Mouse (Mus musculus) G1E (cell line): ENCODE results near the gene Cyp1a2. TPM values are rescaled to one million over a fixed set of nuclear protein-coding genes. Genes with fewer than 3 reads are reported as not detected.

Experiments
- ATAC-seq: 2 replicates; pipeline ENCODE4 v1.8.0; 2016; ENCODE audit warnings: mild to moderate bottlenecking; ENCODE audit not compliant: insufficient number of reproducible peaks, poor library complexity, low FRiP score, severe bottlenecking; ENCODE audit errors: extremely low read depth
- DNase-seq: peaks from one replicate; pipeline ENCODE4 v3.0.0; 2012; ENCODE audit warnings: low spot score
- H3K27me3 ChIP-seq: 2 replicates; pipeline ENCODE4 v1.6.1; 2012; ENCODE audit warnings: mild to moderate bottlenecking, low read length, inconsistent platforms; ENCODE audit not compliant: insufficient read depth
- H3K36me3 ChIP-seq: replicated peaks from 2 replicates; pipeline ENCODE3; 2012; ENCODE audit warnings: mild to moderate bottlenecking, inconsistent platforms
- H3K4me1 ChIP-seq: 2 replicates; pipeline ENCODE4 v1.6.1; 2012; ENCODE audit warnings: low read depth, low read length, inconsistent platforms, mixed read lengths; ENCODE audit not compliant: insufficient read depth
- H3K4me3 ChIP-seq: 2 replicates; pipeline ENCODE4 v1.5.1; 2012; ENCODE audit warnings: low read depth, mild to moderate bottlenecking, inconsistent platforms, low read length, moderate library complexity, mixed read lengths
- H3K9me3 ChIP-seq: replicated peaks from 2 replicates; pipeline ENCODE4 v1.6.1; 2012; ENCODE audit warnings: inconsistent platforms
- CTCF ChIP-seq: IDR thresholded peaks from 2 replicates; pipeline ENCODE4 v1.5.1; 2012; ENCODE audit warnings: low read depth, low read length, inconsistent platforms, mixed read lengths
- GATA1 ChIP-seq: IDR thresholded peaks from 2 replicates; pipeline ENCODE4 v1.6.1; 2012; ENCODE audit warnings: borderline replicate concordance, low read length, inconsistent platforms, mixed read lengths
- GATA2 ChIP-seq: IDR thresholded peaks from 2 replicates; pipeline ENCODE4 v1.6.1; 2012; ENCODE audit warnings: low read depth, low read length, inconsistent platforms, borderline replicate concordance
- POLR2AphosphoS5 ChIP-seq: IDR thresholded peaks from 2 replicates; pipeline ENCODE4 v1.6.1; 2012; ENCODE audit warnings: low read depth, low read length, inconsistent platforms; ENCODE audit not compliant: insufficient replicate concordance
- TAL1 ChIP-seq: conservative IDR thresholded peaks from 2 replicates; pipeline ENCODE4 v1.6.1; 2012; ENCODE audit warnings: low read depth, low read length, inconsistent platforms, mixed read lengths
- polyA plus RNA-seq: library from polyadenylated mRNA; stranded (reverse); fragments of >175 nt; gene quantifications from 2 replicates; pipeline ENCODE4 v1.2.3, GENCODE M21; 2012
- total RNA-seq, 2 experiments: library from RNA; stranded (forward) in 1 of 2; stranded (reverse) in 1 of 2; fragments of 200-1000 nt in 1 of 2; fragments of >200 nt in 1 of 2; fragmentation: Nextera tagmentation in 1 of 2; gene quantifications; 2 replicates each; pipeline ENCODE4 v1.2.3; 2014 to 2017

The Cyp1a2 gene
- total and polyA plus RNA-seq, 3 experiments = not detected

DNA sequence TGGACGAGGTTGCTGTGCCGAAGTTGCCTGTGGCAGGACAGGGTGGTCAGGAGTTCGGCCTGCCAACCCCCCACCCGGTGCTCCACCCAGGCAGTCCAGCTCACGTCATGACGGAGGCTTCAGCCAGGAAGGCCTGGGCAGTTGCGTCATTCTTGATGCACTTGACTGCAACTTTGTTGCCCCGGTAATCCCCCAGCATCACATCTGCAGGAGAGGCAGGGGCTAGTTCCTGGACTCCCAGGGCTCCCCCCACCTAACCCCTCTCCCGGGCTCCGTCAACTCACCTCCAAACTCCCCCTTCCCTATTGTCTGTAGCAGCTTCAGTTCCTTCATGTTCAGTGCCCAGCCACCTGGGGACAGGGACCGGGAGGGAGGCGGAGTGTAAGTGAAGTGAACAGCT is 54.8 kb downstream of the Cyp1a2 start:
- H3K36me3 ChIP-seq = peaks cover 100% of the 10 kb centered on the region
- H3K4me3 ChIP-seq = no peak overlapping the region
- DNase-seq (no peak), ATAC-seq (no peak)
- H3K4me1 ChIP-seq = peaks cover 67% of the 10 kb centered on the region
- H3K27me3 ChIP-seq = no peaks in the 10 kb centered on the region
- TF ChIP-seq GATA1 = no peak
- TF ChIP-seq POLR2AphosphoS5 = no peak
- no peak for TF ChIP-seq CTCF
- TF ChIP-seq GATA2 = no peak
- TF ChIP-seq TAL1 = no peak
- no peaks in the 10 kb centered on the region for H3K9me3 ChIP-seq

DNA sequence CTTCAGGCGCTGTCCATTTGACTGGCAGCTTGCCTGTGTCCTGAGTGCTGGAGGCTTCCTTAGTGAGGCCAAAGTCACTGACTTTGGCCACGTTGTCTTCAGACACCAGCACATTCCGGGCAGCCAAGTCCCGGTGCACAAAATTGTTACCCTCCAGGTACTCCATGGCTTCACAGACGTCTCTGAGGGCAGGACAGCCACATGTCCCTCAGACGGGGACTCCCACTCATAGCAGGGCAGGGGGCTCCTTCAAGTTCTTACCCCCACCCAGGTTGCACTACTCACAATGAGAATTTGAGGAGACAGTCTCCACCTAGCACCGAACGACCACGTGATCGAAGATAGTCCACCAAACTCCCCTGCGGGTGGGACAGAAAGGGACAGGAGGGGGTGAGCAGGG is 55.6 kb downstream of the Cyp1a2 start:
- H3K9me3 ChIP-seq = no peaks in the 10 kb centered on the region
- ATAC-seq (no peak), DNase-seq (no peak)
- peaks cover 93% of the 10 kb centered on the region for H3K36me3 ChIP-seq
- H3K4me1 ChIP-seq = peaks cover 62% of the 10 kb centered on the region
- no peaks in the 10 kb centered on the region for H3K27me3 ChIP-seq
- TF ChIP-seq POLR2AphosphoS5 = no peak
- TF ChIP-seq CTCF = no peak
- TF ChIP-seq GATA2 = no peak
- no peak for TF ChIP-seq GATA1
- TF ChIP-seq TAL1 = no peak
- no peak overlapping the region for H3K4me3 ChIP-seq

DNA sequence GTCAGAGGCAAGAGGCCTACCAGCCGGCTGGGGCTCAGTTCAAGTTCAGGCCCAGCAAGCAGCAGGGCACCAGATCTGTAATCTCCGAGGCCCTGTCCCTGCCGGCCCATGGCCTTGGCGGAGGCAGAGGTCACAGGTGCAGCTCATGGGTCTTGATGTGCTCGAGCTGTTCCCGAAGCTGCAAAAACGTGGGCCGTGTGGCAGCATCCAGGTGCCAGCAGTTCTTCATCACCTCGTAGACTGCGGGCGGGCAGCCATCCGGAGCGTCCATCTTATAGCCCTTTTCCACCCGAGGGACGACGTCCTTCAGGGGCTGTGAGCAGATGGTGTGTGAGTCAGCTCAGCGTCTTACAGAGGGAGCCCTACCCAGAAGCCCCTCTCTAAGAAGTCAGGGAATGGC is 56.3 kb downstream of the Cyp1a2 start:
- TF ChIP-seq GATA2 (no peak), TAL1 (no peak), GATA1 (no peak), POLR2AphosphoS5 (no peak), CTCF (no peak)
- no peak overlapping the region for H3K4me3 ChIP-seq
- H3K27me3 ChIP-seq = no peaks in the 10 kb centered on the region
- peaks cover 86% of the 10 kb centered on the region for H3K36me3 ChIP-seq
- ATAC-seq = no peak
- peaks cover 60% of the 10 kb centered on the region for H3K4me1 ChIP-seq
- no peak for DNase-seq
- H3K9me3 ChIP-seq = no peaks in the 10 kb centered on the region

Other genes starting within 250 kb of the Cyp1a2 start
- gene Ppcdc, start 243.6 kb downstream of the Cyp1a2 start, total RNA-seq (2014; fragmentation: Nextera tagmentation) = 55.0 and 58.6 TPM in 2 replicates
- 26.0 and 29.9 TPM in 2 replicates for gene Ppcdc, start 243.6 kb downstream of the Cyp1a2 start, total RNA-seq (2017)
- 3.0 and 8.5 TPM in 2 replicates for gene Ppcdc, start 243.6 kb downstream of the Cyp1a2 start, polyA plus RNA-seq
- not detected in 2 replicates for gene Scamp5, start 215.6 kb downstream of the Cyp1a2 start, total RNA-seq (2014; fragmentation: Nextera tagmentation)
- gene Scamp5, start 215.6 kb downstream of the Cyp1a2 start, total RNA-seq (2017) = 0.22 and 0.29 TPM in 2 replicates
- gene Scamp5, start 215.6 kb downstream of the Cyp1a2 start, polyA plus RNA-seq = 0.21 and 0.22 TPM in 2 replicates
- gene Rpp25, start 179.7 kb downstream of the Cyp1a2 start, total RNA-seq (2014; fragmentation: Nextera tagmentation) = 10.8 and 17.4 TPM in 2 replicates
- gene Rpp25, start 179.7 kb downstream of the Cyp1a2 start, total RNA-seq (2017) = 2.9 and 5.4 TPM in 2 replicates
- gene Rpp25, start 179.7 kb downstream of the Cyp1a2 start, polyA plus RNA-seq = 5.4 and 6.2 TPM in 2 replicates
- 88.8 and 106 TPM in 2 replicates for gene Cox5a, start 162.4 kb downstream of the Cyp1a2 start, total RNA-seq (2014; fragmentation: Nextera tagmentation)
- gene Cox5a, start 162.4 kb downstream of the Cyp1a2 start, total RNA-seq (2017) = 129 and 181 TPM in 2 replicates
- gene Cox5a, start 162.4 kb downstream of the Cyp1a2 start, polyA plus RNA-seq = 455 and 528 TPM in 2 replicates
- gene Fam219b, start 146.2 kb downstream of the Cyp1a2 start, total RNA-seq (2014; fragmentation: Nextera tagmentation) = 8.1 and 9.5 TPM in 2 replicates
- gene Fam219b, start 146.2 kb downstream of the Cyp1a2 start, total RNA-seq (2017) = 12.2 and 15.5 TPM in 2 replicates
- 11.3 and 16.8 TPM in 2 replicates for gene Fam219b, start 146.2 kb downstream of the Cyp1a2 start, polyA plus RNA-seq
- gene Mpi, start 130.9 kb downstream of the Cyp1a2 start, total RNA-seq (2014; fragmentation: Nextera tagmentation) = 11.1 and 12.3 TPM in 2 replicates
- gene Mpi, start 130.9 kb downstream of the Cyp1a2 start, total RNA-seq (2017) = 12.1 and 12.5 TPM in 2 replicates
- gene Mpi, start 130.9 kb downstream of the Cyp1a2 start, polyA plus RNA-seq = 2.5 and 4.4 TPM in 2 replicates
- gene Scamp2, start 122.8 kb downstream of the Cyp1a2 start, total RNA-seq (2014; fragmentation: Nextera tagmentation) = 18.0 and 26.6 TPM in 2 replicates
- 16.6 and 19.4 TPM in 2 replicates for gene Scamp2, start 122.8 kb downstream of the Cyp1a2 start, total RNA-seq (2017)
- 7.4 and 19.2 TPM in 2 replicates for gene Scamp2, start 122.8 kb downstream of the Cyp1a2 start, polyA plus RNA-seq
- 14.1 and 14.3 TPM in 2 replicates for gene Ulk3, start 94.3 kb downstream of the Cyp1a2 start, total RNA-seq (2014; fragmentation: Nextera tagmentation)
- gene Ulk3, start 94.3 kb downstream of the Cyp1a2 start, total RNA-seq (2017) = 10.0 and 10.5 TPM in 2 replicates
- 3.3 and 3.4 TPM in 2 replicates for gene Ulk3, start 94.3 kb downstream of the Cyp1a2 start, polyA plus RNA-seq
- gene Cplx3, start 77.4 kb downstream of the Cyp1a2 start, total RNA-seq (2014; fragmentation: Nextera tagmentation) = not detected in 2 replicates
- 0.11 TPM in 1 of 2 replicates, not detected in the other for gene Cplx3, start 77.4 kb downstream of the Cyp1a2 start, total RNA-seq (2017)
- gene Cplx3, start 77.4 kb downstream of the Cyp1a2 start, polyA plus RNA-seq = not detected in 2 replicates
- not detected in 2 replicates for gene Lman1l, start 62.9 kb downstream of the Cyp1a2 start, total RNA-seq (2014; fragmentation: Nextera tagmentation)
- gene Lman1l, start 62.9 kb downstream of the Cyp1a2 start, total RNA-seq (2017) = not detected in 2 replicates
- gene Lman1l, start 62.9 kb downstream of the Cyp1a2 start, polyA plus RNA-seq = not detected in 2 replicates
- 118 and 125 TPM in 2 replicates for gene Csk, start 30.1 kb downstream of the Cyp1a2 start, total RNA-seq (2014; fragmentation: Nextera tagmentation)
- 151 and 154 TPM in 2 replicates for gene Csk, start 30.1 kb downstream of the Cyp1a2 start, total RNA-seq (2017)
- gene Csk, start 30.1 kb downstream of the Cyp1a2 start, polyA plus RNA-seq = 311 and 332 TPM in 2 replicates
- not detected in 2 replicates for gene Cyp1a1, start 4.2 kb upstream of the Cyp1a2 start, total RNA-seq (2014; fragmentation: Nextera tagmentation)
- gene Cyp1a1, start 4.2 kb upstream of the Cyp1a2 start, total RNA-seq (2017) = not detected in 2 replicates
- not detected in 2 replicates for gene Cyp1a1, start 4.2 kb upstream of the Cyp1a2 start, polyA plus RNA-seq
- 11.6 and 13.2 TPM in 2 replicates for gene Edc3, start 24.8 kb upstream of the Cyp1a2 start, total RNA-seq (2014; fragmentation: Nextera tagmentation)
- gene Edc3, start 24.8 kb upstream of the Cyp1a2 start, total RNA-seq (2017) = 5.7 and 5.9 TPM in 2 replicates
- 9.5 and 9.8 TPM in 2 replicates for gene Edc3, start 24.8 kb upstream of the Cyp1a2 start, polyA plus RNA-seq
- gene Clk3, start 82.2 kb upstream of the Cyp1a2 start, total RNA-seq (2014; fragmentation: Nextera tagmentation) = 95.9 and 119 TPM in 2 replicates
- gene Clk3, start 82.2 kb upstream of the Cyp1a2 start, total RNA-seq (2017) = 53.8 and 56.8 TPM in 2 replicates
- 33.0 and 36.9 TPM in 2 replicates for gene Clk3, start 82.2 kb upstream of the Cyp1a2 start, polyA plus RNA-seq
- 16.7 and 19.5 TPM in 2 replicates for gene Arid3b, start 153.1 kb upstream of the Cyp1a2 start, total RNA-seq (2014; fragmentation: Nextera tagmentation)
- gene Arid3b, start 153.1 kb upstream of the Cyp1a2 start, total RNA-seq (2017) = 6.1 and 7.2 TPM in 2 replicates
- 4.0 and 7.4 TPM in 2 replicates for gene Arid3b, start 153.1 kb upstream of the Cyp1a2 start, polyA plus RNA-seq
- gene Ubl7, start 227.3 kb upstream of the Cyp1a2 start, total RNA-seq (2014; fragmentation: Nextera tagmentation) = 155 and 159 TPM in 2 replicates
- 19.1 and 21.1 TPM in 2 replicates for gene Ubl7, start 227.3 kb upstream of the Cyp1a2 start, total RNA-seq (2017)
- 72.5 and 110 TPM in 2 replicates for gene Ubl7, start 227.3 kb upstream of the Cyp1a2 start, polyA plus RNA-seq